Mouse (Mus musculus) limb, embryonic 12.5 days (tissue): ENCODE data around the gene Nphs2. TPM values are rescaled to one million over a fixed set of nuclear protein-coding genes. Genes with fewer than 3 reads are reported as not detected.

ENCODE experiments used
- ATAC-seq: fragments of 200-750 bp; cut with Nextera tagmentation; 2 replicates; pipeline ENCODE4 v1.8.0; 2017; ENCODE audit warnings: low read depth, moderate TSS enrichment; ENCODE audit not compliant: insufficient number of reproducible peaks, insufficient read depth, low FRiP score, low TSS enrichment
- H3K27ac ChIP-seq: fragments of 300-500 bp; sonication (generic); 2 replicates; pipeline ENCODE4 v1.5.1; 2016; ENCODE audit warnings: mild to moderate bottlenecking, moderate library complexity
- H3K27me3 ChIP-seq: fragments of 300-500 bp; sonication (generic); 2 replicates; pipeline ENCODE4 v1.6.1; 2016; ENCODE audit warnings: mild to moderate bottlenecking, moderate library complexity
- H3K36me3 ChIP-seq: fragments of 300-500 bp; sonication (generic); 2 replicates; pipeline ENCODE4 v1.6.1; 2016; ENCODE audit warnings: mild to moderate bottlenecking, moderate library complexity
- H3K4me1 ChIP-seq: fragments of 300-500 bp; sonication (generic); replicated peaks from 2 replicates; pipeline ENCODE4 v1.6.1; 2016
- H3K4me2 ChIP-seq: fragments of 300-500 bp; sonication (generic); 2 replicates; pipeline ENCODE4 v1.6.1; 2016; ENCODE audit warnings: mild to moderate bottlenecking, moderate library complexity
- H3K4me3 ChIP-seq: fragments of 300-500 bp; sonication (generic); replicated peaks from 2 replicates; pipeline ENCODE4 v1.5.1; 2016; ENCODE audit warnings: mild to moderate bottlenecking
- H3K9ac ChIP-seq: fragments of 300-500 bp; sonication (generic); replicated peaks from 2 replicates; pipeline ENCODE4 v1.6.1; 2016; ENCODE audit warnings: mild to moderate bottlenecking, moderate library complexity
- H3K9me3 ChIP-seq: fragments of 300-500 bp; sonication (generic); 2 replicates; pipeline ENCODE4 v1.6.1; 2016; ENCODE audit warnings: mild to moderate bottlenecking, moderate library complexity
- WGBS: fragments of 180-500 bp; shearing (Covaris S2); methylation state at CpG from one replicate; pipeline ENCODE4 v1.1.7; 2016; 5-methylcytosine and 5-hydroxymethylcytosine counted together
- polyA plus RNA-seq: library from polyadenylated mRNA; unstranded; fragments of >200 nt; fragmentation: Nextera tagmentation; extraction: Ambion mirVana; gene quantifications from 2 replicates; pipeline ENCODE4 v1.2.1, GENCODE M21; 2016

Gene Nphs2
- polyA plus RNA-seq, 1 experiment from 2014 or later: not detected

DNA sequence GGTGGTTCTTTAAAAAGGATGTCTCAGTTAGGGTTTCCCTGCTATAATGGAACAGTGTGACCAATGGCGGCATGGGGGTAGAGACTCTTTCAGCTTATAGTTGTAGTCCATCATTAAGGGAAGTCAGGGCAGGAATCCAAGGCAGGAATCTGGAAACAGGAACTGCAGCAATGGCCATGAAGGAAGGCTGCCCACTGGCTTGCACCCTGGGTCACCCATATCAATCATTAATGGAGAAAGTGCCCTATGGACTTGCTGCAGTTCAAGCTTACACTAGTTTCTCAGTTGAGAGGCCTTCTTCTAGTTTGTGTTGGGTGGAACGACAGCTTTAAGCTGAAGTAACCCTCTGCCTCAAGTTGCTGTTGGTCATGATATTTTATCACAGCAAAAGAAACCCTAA lies 41.9 kb downstream of the Nphs2 start:
- no peaks in the 10 kb centered on the region for H3K27me3 ChIP-seq
- H3K4me3 ChIP-seq: no peak overlapping the region
- 89% methylated on average over 2 of the region's 2 CpGs for WGBS

DNA sequence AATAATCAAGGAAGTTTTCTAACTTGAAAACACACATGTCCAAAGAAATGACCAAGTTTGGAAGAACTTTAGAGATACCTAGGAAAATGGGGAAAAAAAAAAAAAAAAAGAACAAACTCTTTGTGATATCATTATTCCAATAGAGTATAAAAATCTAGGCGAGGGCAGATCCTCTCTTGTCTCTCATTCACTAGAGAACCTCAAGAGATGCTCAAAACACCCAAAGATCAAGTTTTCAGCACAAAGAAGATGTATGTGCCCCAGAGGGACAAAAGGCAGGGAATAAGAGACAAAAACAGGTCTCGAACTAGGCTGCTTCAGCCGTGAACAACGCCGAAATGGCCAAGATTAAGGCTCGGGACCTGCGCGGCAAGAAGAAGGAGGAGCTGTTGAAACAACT lies 55.2 kb downstream of the Nphs2 start, which contains the start of gene Gm2000:
Gene Gm2000, plus strand, starts transcription at position 301 of the 400 bp plus-strand sequence.
- H3K4me1 ChIP-seq: no peaks in the 10 kb centered on the region
- H3K4me2 ChIP-seq: no peak within 1 kb of the TSS
- H3K9ac ChIP-seq: no peak within 1 kb of the TSS
- no peak within 1 kb of the TSS for H3K4me3 ChIP-seq
- 92% methylated on average over 8 of the region's 8 CpGs for WGBS
- no peak within 1 kb of the TSS for H3K27ac ChIP-seq
- 0 out of 2 replicates have a peak, but pooled peaks cover 4% of the 10 kb centered on the region for H3K9me3 ChIP-seq
- H3K27me3 ChIP-seq: no peaks in the 10 kb centered on the region
- H3K36me3 ChIP-seq: no peaks in the 10 kb centered on the region
- ATAC-seq: no peak

More for the DNA sequence above, 41.9 kb downstream of the Nphs2 start:
- ATAC-seq: no peak
- Histone ChIP-seq H3K36me3 (no peaks in the 10 kb centered on the region), H3K27ac (no peak overlapping the region), H3K4me2 (no peak overlapping the region), H3K4me1 (no peaks in the 10 kb centered on the region), H3K9me3 (no peaks in the 10 kb centered on the region), H3K9ac (no peak overlapping the region)

Other genes starting within 250 kb of the Nphs2 start
- 0.97 and 1.0 TPM in 2 replicates for gene Fam163a, start 105.7 kb upstream of the Nphs2 start, polyA plus RNA-seq
- gene Tdrd5, start 7.1 kb upstream of the Nphs2 start, polyA plus RNA-seq: 0.40 TPM in 1 of 2 replicates, not detected in the other
- gene Gm2000, start 55.3 kb downstream of the Nphs2 start, polyA plus RNA-seq: 862 and 893 TPM in 2 replicates
- gene Axdnd1, start 110.4 kb downstream of the Nphs2 start, polyA plus RNA-seq: 0.30 and 0.55 TPM in 2 replicates
- 29.7 and 36.2 TPM in 2 replicates for gene Soat1, start 163.6 kb downstream of the Nphs2 start, polyA plus RNA-seq
- gene Gm10031, start 213.3 kb downstream of the Nphs2 start, polyA plus RNA-seq: 0.33 and 0.59 TPM in 2 replicates
- 6.0 and 6.1 TPM in 2 replicates for gene Abl2, start 248.1 kb downstream of the Nphs2 start, polyA plus RNA-seq